Mouse (Mus musculus) cerebellum, adult 8-10 months (tissue): ENCODE measurements at regions not wholly inside any gene's neighbourhood (a gene's known extent, or its start where the extent isn't known, plus 50 kb on each side); places are given as distances from the start of the nearest gene placed in this dataset.

Source experiments
- DNase-seq: peaks from one replicate; pipeline ENCODE4 v3.0.0; 2022

GRCm38 (mm10) chr3:104586342-104587175 lies 51.9 kb upstream of the Slc16a1 start:
- peak; percentile 87 for DNase-seq

GRCm38 (mm10) chr3:104585303-104585702 lies 53.2 kb upstream of the Slc16a1 start:
- no peak for DNase-seq

GRCm38 (mm10) chr3:104583236-104583635 lies 55.2 kb upstream of the Slc16a1 start:
- no peak for DNase-seq

GRCm38 (mm10) chr3:104582521-104582920 lies 55.9 kb upstream of the Slc16a1 start:
- no peak for DNase-seq

- DNase-seq: no peak
Measured at GRCm38 (mm10) chr3:104579186-104579585, 59.3 kb upstream of the Slc16a1 start.

GRCm38 (mm10) chr3:104578374-104578773 lies 60.1 kb upstream of the Slc16a1 start:
- DNase-seq: no peak

GRCm38 (mm10) chr3:104577228-104577927 lies 61.1 kb upstream of the Slc16a1 start:
- no peak for DNase-seq

GRCm38 (mm10) chr3:104573277-104573940 lies 61.7 kb upstream of the Lrig2 start:
- no peak for DNase-seq

- DNase-seq: no peak
Measured at GRCm38 (mm10) chr3:104571935-104572631, 60.4 kb upstream of the Lrig2 start.

- peak; percentile 27 for DNase-seq
Measured at GRCm38 (mm10) chr3:104565423-104566230, 53.9 kb upstream of the Lrig2 start.

- no peak for DNase-seq
Measured at GRCm38 (mm10) chr3:104564857-104565256, 53.1 kb upstream of the Lrig2 start.

GRCm38 (mm10) chr3:104561567-104561966 lies 49.8 kb upstream of the Lrig2 start:
- no peak for DNase-seq
